Mouse (Mus musculus): ENCODE data around the gene 4921517D22Rik. TPM values are rescaled to one million over a fixed set of nuclear protein-coding genes. Genes with fewer than 3 reads are reported as not detected.

Gene 4921517D22Rik
- polyA plus RNA-seq, 1 experiment from 2014 or later: not detected

- H3K9ac ChIP-seq (replicated peaks): no peak overlapping the region
Measured at GRCm38 (mm10) chr13:59689843-59690242, 4.1 kb downstream of the 4921517D22Rik start.

GRCm38 (mm10) chr13:59689313-59689712 lies 4.6 kb downstream of the 4921517D22Rik start:
- no peak overlapping the region for H3K27ac ChIP-seq
- no peak for ATAC-seq
- H3K4me2 ChIP-seq (replicated peaks): no peak overlapping the region
- H3K4me3 ChIP-seq (replicated peaks): no peak overlapping the region
- no peaks in the 10 kb centered on the region for H3K36me3 ChIP-seq
- no peak overlapping the region for H3K9ac ChIP-seq (replicated peaks)
- H3K9me3 ChIP-seq: no peaks in the 10 kb centered on the region
- no peaks in the 10 kb centered on the region for H3K27me3 ChIP-seq
- WGBS: 89% methylated on average over 9 of the region's 9 CpGs
- H3K4me1 ChIP-seq (replicated peaks): no peaks in the 10 kb centered on the region

More at GRCm38 (mm10) chr13:59689843-59690242, 4.1 kb downstream of the 4921517D22Rik start:
- no peaks in the 10 kb centered on the region for H3K27me3 ChIP-seq
- 95% methylated on average over 3 of the region's 3 CpGs for WGBS
- no peaks in the 10 kb centered on the region for H3K9me3 ChIP-seq
- H3K4me3 ChIP-seq (replicated peaks): no peak overlapping the region
- no peaks in the 10 kb centered on the region for H3K36me3 ChIP-seq
- no peak overlapping the region for H3K27ac ChIP-seq
- no peak overlapping the region for H3K4me2 ChIP-seq (replicated peaks)
- no peaks in the 10 kb centered on the region for H3K4me1 ChIP-seq (replicated peaks)
- no peak for ATAC-seq

GRCm38 (mm10) chr13:59688338-59688770 lies 5.6 kb downstream of the 4921517D22Rik start:
- Histone ChIP-seq H3K9ac (replicated peaks) (no peak overlapping the region), H3K9me3 (no peaks in the 10 kb centered on the region), H3K4me1 (replicated peaks) (no peaks in the 10 kb centered on the region), H3K4me2 (replicated peaks) (no peak overlapping the region), H3K27ac (no peak overlapping the region), H3K4me3 (replicated peaks) (no peak overlapping the region), H3K27me3 (no peaks in the 10 kb centered on the region), H3K36me3 (no peaks in the 10 kb centered on the region)
- 71% methylated on average over 13 of the region's 13 CpGs for WGBS
- ATAC-seq: no peak

- H3K4me1 ChIP-seq (replicated peaks): no peaks in the 10 kb centered on the region
- no peak overlapping the region for H3K9ac ChIP-seq (replicated peaks)
- no peaks in the 10 kb centered on the region for H3K36me3 ChIP-seq
- H3K9me3 ChIP-seq: no peaks in the 10 kb centered on the region
- H3K4me3 ChIP-seq (replicated peaks): no peak overlapping the region
- 80% methylated on average over 3 of the region's 3 CpGs for WGBS
- no peak for ATAC-seq
- H3K27ac ChIP-seq: no peak overlapping the region
- no peak overlapping the region for H3K4me2 ChIP-seq (replicated peaks)
- no peaks in the 10 kb centered on the region for H3K27me3 ChIP-seq
Measured at GRCm38 (mm10) chr13:59685236-59685635, 8.7 kb downstream of the 4921517D22Rik start.

GRCm38 (mm10) chr13:59682629-59683028 lies 11.3 kb downstream of the 4921517D22Rik start:
- WGBS: 46% methylated on average over 7 of the region's 7 CpGs

GRCm38 (mm10) chr13:59679908-59680307 lies 14.0 kb downstream of the 4921517D22Rik start:
- H3K27me3 ChIP-seq: no peaks in the 10 kb centered on the region
- H3K9ac ChIP-seq (replicated peaks): no peak overlapping the region
- H3K36me3 ChIP-seq: no peaks in the 10 kb centered on the region
- no peak for ATAC-seq
- WGBS: 75% methylated on average over 4 of the region's 4 CpGs
- no peak overlapping the region for H3K27ac ChIP-seq
- H3K9me3 ChIP-seq: no peaks in the 10 kb centered on the region
- H3K4me2 ChIP-seq (replicated peaks): no peak overlapping the region
- no peak overlapping the region for H3K4me3 ChIP-seq (replicated peaks)
- no peaks in the 10 kb centered on the region for H3K4me1 ChIP-seq (replicated peaks)

More at GRCm38 (mm10) chr13:59682629-59683028, 11.3 kb downstream of the 4921517D22Rik start:
- H3K27ac ChIP-seq: no peak overlapping the region
- no peaks in the 10 kb centered on the region for H3K36me3 ChIP-seq
- no peak overlapping the region for H3K9ac ChIP-seq (replicated peaks)
- H3K9me3 ChIP-seq: no peaks in the 10 kb centered on the region
- H3K4me2 ChIP-seq (replicated peaks): no peak overlapping the region
- ATAC-seq: no peak
- no peaks in the 10 kb centered on the region for H3K4me1 ChIP-seq (replicated peaks)
- no peaks in the 10 kb centered on the region for H3K27me3 ChIP-seq
- H3K4me3 ChIP-seq (replicated peaks): no peak overlapping the region

GRCm38 (mm10) chr13:59679306-59679705 lies 14.6 kb downstream of the 4921517D22Rik start:
- ATAC-seq: no peak
- no peak overlapping the region for H3K4me3 ChIP-seq (replicated peaks)
- no peak overlapping the region for H3K27ac ChIP-seq
- H3K9ac ChIP-seq (replicated peaks): no peak overlapping the region
- H3K9me3 ChIP-seq: no peaks in the 10 kb centered on the region
- peaks cover 4% of the 10 kb centered on the region for H3K4me1 ChIP-seq (replicated peaks)
- H3K36me3 ChIP-seq: no peaks in the 10 kb centered on the region
- H3K4me2 ChIP-seq (replicated peaks): no peak overlapping the region
- H3K27me3 ChIP-seq: no peaks in the 10 kb centered on the region
- WGBS: 62% methylated on average over 4 of the region's 4 CpGs

GRCm38 (mm10) chr13:59676316-59677229 lies 17.3 kb downstream of the 4921517D22Rik start:
- H3K27me3 ChIP-seq: no peaks in the 10 kb centered on the region
- no peak overlapping the region for H3K9ac ChIP-seq (replicated peaks)
- H3K4me2 ChIP-seq (replicated peaks): peak overlapping the region; percentile 75; the same call in 1 of the 2 replicates
- H3K9me3 ChIP-seq: no peaks in the 10 kb centered on the region
- no peak overlapping the region for H3K27ac ChIP-seq
- H3K36me3 ChIP-seq: no peaks in the 10 kb centered on the region
- no peak for ATAC-seq
- WGBS: 85% methylated on average over 12 of the region's 12 CpGs
- no peak overlapping the region for H3K4me3 ChIP-seq (replicated peaks)
- H3K4me1 ChIP-seq (replicated peaks): peaks cover 24% of the 10 kb centered on the region

- H3K9me3 ChIP-seq: no peaks in the 10 kb centered on the region
- peaks cover 29% of the 10 kb centered on the region for H3K4me1 ChIP-seq (replicated peaks)
- peak; percentile 88 for ATAC-seq
- WGBS: under 1% methylated on average over 60 of the region's 61 CpGs
- H3K4me2 ChIP-seq (replicated peaks): peak within 1 kb of the TSS; percentile 75
- peak within 1 kb of the TSS; percentile 85 for H3K9ac ChIP-seq (replicated peaks)
- no peaks in the 10 kb centered on the region for H3K36me3 ChIP-seq
- no peaks in the 10 kb centered on the region for H3K27me3 ChIP-seq
- peak within 1 kb of the TSS; percentile 90 for H3K27ac ChIP-seq
- H3K4me3 ChIP-seq (replicated peaks): peak within 1 kb of the TSS; percentile 70
Measured at GRCm38 (mm10) chr13:59675151-59676011, 18.5 kb downstream of the 4921517D22Rik start, which contains the start of gene Golm1. Gene Golm1 (minus strand): TSS chr13:59675811.

GRCm38 (mm10) chr13:59674761-59675150 lies 19.2 kb downstream of the 4921517D22Rik start:
- H3K27me3 ChIP-seq: no peaks in the 10 kb centered on the region
- ATAC-seq: no peak
- peaks cover 33% of the 10 kb centered on the region for H3K4me1 ChIP-seq (replicated peaks)
- peak overlapping the region; percentile 90 for H3K27ac ChIP-seq
- H3K36me3 ChIP-seq: no peaks in the 10 kb centered on the region
- H3K4me2 ChIP-seq (replicated peaks): peak overlapping the region; percentile 75
- under 1% methylated on average over 13 of the region's 13 CpGs for WGBS
- H3K9ac ChIP-seq (replicated peaks): peak overlapping the region; percentile 85
- no peaks in the 10 kb centered on the region for H3K9me3 ChIP-seq
- H3K4me3 ChIP-seq (replicated peaks): peak overlapping the region; percentile 70

- H3K27ac ChIP-seq: peak overlapping the region; percentile 90
- H3K36me3 ChIP-seq: no peaks in the 10 kb centered on the region
- WGBS: 0% methylated on average over 3 of the region's 3 CpGs
- peak overlapping the region; percentile 70 for H3K4me3 ChIP-seq (replicated peaks)
- peak overlapping the region; percentile 85 for H3K9ac ChIP-seq (replicated peaks)
- ATAC-seq: 0 out of 2 replicates have a peak, but pooled peaks have one; percentile 32
- H3K4me1 ChIP-seq (replicated peaks): peaks cover 33% of the 10 kb centered on the region
- H3K9me3 ChIP-seq: no peaks in the 10 kb centered on the region
- no peaks in the 10 kb centered on the region for H3K27me3 ChIP-seq
- H3K4me2 ChIP-seq (replicated peaks): peak overlapping the region; percentile 75
Measured at GRCm38 (mm10) chr13:59674215-59674614, 19.7 kb downstream of the 4921517D22Rik start.

Data from midbrain, embryonic 13.5 days (tissue).